Mouse (Mus musculus) kidney, postnatal 14 days (tissue): Measurements from ENCODE around the gene Slc4a4.

ENCODE experiments used
- DNase-seq: peaks from one replicate; pipeline ENCODE4 v3.0.0; 2022; ENCODE audit warnings: mixed read lengths

Slc4a4 gene

GRCm38 (mm10) chr5:88917221-88917620, 30.6 kb downstream of the Slc4a4 start:
- DNase-seq: no peak

GRCm38 (mm10) chr5:88917630-88918029, 31.0 kb downstream of the Slc4a4 start:
- DNase-seq: no peak

DNA sequence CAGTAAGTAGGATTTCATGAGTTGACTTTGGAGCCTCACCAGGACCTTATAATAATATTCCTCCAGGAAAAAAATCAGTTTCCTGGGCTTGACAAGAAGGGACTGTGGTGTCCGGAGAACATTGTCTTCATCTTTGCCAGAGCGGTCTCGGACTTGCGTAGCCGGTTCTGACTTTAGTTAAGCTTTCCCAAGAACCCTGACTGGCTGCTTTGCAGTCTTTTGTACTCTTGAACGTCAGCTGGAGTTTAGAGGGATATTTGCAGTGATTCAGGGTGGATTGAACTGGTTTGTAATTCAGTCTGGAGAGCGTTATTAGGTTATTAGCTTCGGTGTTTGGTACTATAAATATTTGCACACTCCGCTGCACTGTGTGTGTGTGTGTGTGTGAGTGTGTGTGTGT, 31.9 kb downstream of the Slc4a4 start:
- DNase-seq: peak; percentile 33

- DNase-seq: no peak
Measured at GRCm38 (mm10) chr5:88925576-88925975, 39.0 kb downstream of the Slc4a4 start.

GRCm38 (mm10) chr5:88928201-88928916, 41.7 kb downstream of the Slc4a4 start:
- DNase-seq: peak; percentile 67

GRCm38 (mm10) chr5:88929392-88930094, 42.9 kb downstream of the Slc4a4 start:
- DNase-seq: peak; percentile 95

DNA sequence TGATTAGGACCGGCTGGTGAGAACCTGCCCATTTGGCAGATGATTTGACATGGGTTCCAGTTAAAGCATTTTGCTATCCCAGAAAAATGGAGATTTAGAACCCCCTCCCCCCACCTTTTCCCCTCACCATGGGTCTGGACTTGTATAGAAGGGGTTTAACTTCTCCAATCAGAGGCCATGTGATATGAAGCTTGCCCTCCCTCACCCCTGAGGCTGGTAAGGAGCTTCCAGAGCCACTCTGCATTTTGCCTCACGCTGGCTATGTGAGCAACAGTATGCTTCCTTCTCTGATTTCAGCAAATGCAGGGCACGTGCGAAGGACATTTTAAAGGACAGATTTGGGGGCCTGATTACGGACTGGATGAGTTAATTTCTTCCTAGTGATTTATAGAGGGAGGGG, 43.5 kb downstream of the Slc4a4 start:
- DNase-seq: no peak

DNA sequence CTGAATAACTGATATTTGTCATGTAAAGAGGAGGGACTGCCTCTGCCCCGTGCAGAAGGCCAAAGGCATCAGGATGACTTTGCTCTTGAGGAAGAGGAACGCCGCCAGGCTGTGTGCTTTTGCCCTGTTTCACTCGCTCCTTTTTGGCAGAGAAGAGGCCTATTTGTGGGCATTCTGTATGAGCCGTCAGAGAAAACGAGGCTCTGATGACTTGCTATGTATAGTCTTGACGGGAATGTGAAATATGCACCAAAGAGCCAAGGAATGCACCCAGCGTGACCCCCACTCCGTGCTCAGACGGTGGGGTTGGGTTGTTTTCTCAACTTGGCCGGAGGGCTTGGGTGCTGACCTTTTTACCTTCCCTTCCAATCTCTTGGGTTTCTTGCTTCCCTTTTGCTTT, 44.0 kb downstream of the Slc4a4 start:
- DNase-seq: peak; percentile 43

- DNase-seq: no peak
Measured at GRCm38 (mm10) chr5:88931176-88931575, 44.6 kb downstream of the Slc4a4 start.

DNA sequence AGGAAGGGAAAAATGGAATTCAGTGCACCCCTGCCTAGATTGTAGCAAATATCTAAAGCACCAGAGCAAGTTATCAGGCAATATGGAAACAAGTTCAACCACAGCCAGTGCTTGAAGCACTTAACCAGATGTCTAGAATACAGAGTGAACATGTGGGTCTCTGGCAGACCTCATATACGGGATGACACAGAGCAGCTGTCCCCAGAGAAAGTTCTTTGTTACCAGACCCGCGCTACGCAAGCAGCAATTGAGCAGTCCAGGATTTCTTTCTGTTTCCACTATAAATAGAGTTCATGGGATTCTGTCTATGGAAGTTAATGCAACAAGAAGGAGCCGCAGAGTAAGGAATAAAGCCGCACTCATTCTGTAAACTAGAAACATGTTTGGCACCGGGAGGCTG, 46.8 kb downstream of the Slc4a4 start:
- DNase-seq: no peak

DNA sequence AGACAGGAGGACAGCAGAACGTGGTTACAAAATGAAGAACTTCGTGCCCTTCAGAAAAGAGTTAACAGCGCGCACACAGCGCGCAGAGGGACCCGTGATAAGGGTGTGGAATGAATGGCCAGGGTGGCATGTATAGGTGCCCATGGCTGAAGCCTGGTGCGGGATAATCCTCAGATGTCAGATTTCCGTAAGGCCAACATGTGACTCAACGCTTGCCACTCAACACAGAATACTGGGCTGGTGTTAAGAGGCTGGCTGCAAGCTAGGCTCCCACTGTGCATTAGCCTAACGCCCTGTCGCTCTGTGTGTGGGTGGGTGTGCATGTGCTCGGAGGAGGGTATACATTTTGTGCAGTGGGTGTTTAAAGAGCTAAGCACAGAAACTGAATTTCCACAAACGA, 47.3 kb downstream of the Slc4a4 start:
- no peak for DNase-seq

- DNase-seq: no peak
Measured at GRCm38 (mm10) chr5:88938208-88938607, 51.6 kb downstream of the Slc4a4 start.

DNA sequence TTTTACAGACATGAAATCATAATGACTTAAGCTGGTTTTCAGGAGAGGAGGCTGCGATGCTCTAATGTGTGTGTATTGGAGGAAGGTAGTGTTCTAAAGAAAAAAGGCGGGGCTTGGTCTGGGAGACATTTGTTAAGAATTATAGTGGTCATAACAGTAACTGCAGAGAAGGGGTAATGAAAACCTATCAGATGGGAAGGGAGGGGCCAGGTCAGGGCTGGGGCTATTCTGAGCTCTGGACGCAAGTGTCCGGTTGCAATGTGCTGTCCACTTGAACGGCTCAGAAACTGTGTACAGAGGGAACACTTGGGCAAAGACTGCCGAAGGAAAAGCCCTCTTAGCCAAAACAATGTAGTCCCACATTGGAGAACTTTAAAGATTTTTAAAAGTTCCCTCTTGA, 52.5 kb downstream of the Slc4a4 start:
- no peak for DNase-seq

GRCm38 (mm10) chr5:88939782-88940181, 53.2 kb downstream of the Slc4a4 start:
- no peak for DNase-seq

DNA sequence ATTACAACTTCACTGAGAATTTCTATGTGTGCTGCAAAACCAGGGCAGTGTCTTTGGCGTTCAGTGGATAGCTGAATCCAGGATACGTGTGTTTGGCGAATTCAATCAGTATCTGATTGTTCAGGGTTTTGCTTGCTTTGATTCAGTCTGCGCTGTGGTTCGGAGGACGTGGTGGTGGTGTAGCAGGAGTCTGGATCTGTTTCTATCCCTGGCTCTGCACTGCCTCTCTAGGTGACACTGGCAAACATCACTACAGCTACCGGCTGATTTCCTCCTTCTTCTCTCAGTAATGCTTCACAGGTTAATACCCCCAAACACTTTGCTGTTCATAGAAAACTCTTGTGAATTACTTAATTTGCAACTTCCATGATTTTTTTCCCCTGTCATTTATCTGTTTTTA, 55.3 kb downstream of the Slc4a4 start:
- no peak for DNase-seq

DNA sequence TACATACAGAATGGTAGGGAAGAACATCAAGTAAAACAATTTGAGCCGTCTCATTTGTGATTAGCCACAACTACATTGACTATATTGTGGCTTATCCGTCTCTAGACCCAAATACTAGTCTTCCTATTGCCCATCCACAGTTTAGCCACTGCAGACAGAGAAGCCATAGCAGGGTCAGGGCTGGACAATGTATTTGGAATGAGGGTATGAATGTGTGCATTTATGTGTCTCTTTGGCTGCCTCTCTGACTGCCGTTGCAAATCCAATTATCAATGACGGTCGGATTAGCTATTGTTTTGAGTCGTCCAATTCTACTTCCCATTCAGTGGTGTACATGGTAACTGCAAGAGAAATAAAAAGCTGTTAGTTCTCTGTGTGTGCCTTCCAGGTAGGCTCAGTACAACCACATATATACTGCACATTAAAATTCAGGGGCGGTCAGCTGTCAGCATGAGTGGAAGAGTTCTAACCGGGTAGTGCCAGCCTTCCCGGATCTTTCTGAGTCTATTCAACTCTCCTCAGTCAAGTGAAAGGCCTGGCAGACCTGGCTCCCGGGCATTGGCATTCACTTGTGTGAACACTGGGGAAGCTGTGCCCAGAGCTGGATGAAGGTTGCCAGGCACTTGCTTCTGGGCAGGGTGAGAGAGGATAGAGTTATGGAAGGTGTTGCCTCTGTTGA, 59.2 kb downstream of the Slc4a4 start:
- no peak for DNase-seq

DNA sequence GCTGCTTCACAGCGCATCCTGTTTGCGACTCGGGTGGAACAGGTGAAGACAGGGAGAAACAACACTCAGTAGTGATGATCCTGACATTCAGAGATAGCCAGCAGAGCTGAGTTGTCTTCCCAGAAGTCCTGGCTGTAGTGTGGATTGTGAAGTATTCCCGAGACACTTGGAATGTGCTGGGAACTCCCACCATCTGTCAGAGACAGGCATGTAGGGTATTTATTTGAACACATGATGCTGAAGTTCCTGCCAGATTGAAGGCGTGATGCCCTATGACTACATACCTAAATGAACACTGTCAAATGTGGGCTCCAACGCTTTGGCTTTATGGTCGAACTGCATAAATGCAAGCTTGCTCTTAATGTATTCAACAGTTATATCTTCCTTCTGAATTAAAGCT, 63.7 kb downstream of the Slc4a4 start:
- no peak for DNase-seq

DNA sequence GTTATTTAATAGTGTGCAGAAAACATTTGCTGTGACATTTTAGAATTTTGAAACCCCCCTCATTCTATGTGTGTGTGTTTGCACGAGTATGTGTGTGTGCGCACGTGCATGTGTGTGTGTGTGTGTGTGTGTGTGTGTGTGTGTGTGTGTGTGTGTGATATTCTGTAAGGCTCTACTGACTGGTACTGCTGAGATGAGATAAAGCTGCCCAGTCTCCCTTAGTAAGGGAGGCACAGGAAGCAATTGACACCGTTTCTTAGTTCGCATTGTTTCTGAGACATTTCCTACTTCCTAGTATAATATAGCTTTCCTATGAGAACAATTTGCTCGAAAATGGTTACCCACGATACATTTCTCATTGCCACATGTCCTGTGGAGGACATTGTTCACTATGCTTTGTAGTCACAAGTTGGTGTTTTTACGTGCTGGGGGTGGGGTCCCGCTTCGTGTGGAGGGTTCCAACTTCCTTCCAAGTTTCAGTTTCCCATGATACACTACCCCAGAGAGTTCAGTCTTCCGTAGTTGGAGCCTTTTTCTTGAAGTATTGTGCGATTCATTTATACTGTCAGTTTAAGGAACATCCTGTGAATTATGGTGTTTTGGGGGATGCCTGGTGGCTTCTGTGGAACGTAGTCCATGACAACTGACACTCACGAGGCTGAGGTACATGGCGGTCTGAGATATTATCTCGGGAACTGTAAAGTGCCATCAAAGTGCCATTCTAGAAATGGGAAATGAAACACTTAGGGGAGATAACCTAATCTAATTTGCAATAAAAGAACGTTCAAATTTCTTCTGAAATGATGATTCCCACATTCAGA, 66.3 kb downstream of the Slc4a4 start:
- no peak for DNase-seq

GRCm38 (mm10) chr5:88957735-88958134, 71.1 kb downstream of the Slc4a4 start:
- no peak for DNase-seq

DNA sequence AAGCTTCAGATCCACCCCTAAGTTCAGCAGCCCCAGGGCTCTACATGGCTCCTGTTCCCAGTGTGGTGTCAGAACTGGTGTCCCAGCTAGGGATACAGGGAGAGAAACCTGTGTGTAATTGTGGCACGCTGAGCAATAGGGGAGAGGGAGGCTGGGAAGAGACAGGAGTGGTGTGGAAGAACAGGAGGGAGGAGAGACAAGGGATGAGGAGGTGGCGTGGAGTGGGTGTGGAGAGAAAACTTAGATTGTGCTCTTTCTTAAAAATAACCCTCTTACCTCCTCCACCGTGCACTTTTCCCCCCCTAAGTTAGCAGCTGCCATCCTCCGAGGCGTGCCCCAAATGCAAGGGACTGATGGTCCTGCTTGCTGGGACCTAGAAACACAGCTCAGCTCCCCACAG, 72.3 kb downstream of the Slc4a4 start:
- no peak for DNase-seq

- no peak for DNase-seq
Measured at GRCm38 (mm10) chr5:88959412-88959811, 72.8 kb downstream of the Slc4a4 start.

GRCm38 (mm10) chr5:88960342-88961105, 73.9 kb downstream of the Slc4a4 start:
- no peak for DNase-seq
